Mouse (Mus musculus) testis, adult 2 months (tissue): Measurements from ENCODE around the gene Gm11011.

Source experiments
- CTCF ChIP-seq: fragments of 200-500 bp; IDR thresholded peaks from 2 replicates; pipeline ENCODE4 v1.5.1; 2012; ENCODE audit warnings: low read depth, mild to moderate bottlenecking, inconsistent platforms, low read length, moderate library complexity; ENCODE audit not compliant: control insufficient read depth, insufficient read depth, insufficient replicate concordance
- POLR2A ChIP-seq: fragments of 200-500 bp; IDR thresholded peaks from 2 replicates; pipeline ENCODE4 v1.6.1; 2012; ENCODE audit warnings: low read depth, mild to moderate bottlenecking, inconsistent platforms, low read length, moderate library complexity; ENCODE audit not compliant: control insufficient read depth

DNA sequence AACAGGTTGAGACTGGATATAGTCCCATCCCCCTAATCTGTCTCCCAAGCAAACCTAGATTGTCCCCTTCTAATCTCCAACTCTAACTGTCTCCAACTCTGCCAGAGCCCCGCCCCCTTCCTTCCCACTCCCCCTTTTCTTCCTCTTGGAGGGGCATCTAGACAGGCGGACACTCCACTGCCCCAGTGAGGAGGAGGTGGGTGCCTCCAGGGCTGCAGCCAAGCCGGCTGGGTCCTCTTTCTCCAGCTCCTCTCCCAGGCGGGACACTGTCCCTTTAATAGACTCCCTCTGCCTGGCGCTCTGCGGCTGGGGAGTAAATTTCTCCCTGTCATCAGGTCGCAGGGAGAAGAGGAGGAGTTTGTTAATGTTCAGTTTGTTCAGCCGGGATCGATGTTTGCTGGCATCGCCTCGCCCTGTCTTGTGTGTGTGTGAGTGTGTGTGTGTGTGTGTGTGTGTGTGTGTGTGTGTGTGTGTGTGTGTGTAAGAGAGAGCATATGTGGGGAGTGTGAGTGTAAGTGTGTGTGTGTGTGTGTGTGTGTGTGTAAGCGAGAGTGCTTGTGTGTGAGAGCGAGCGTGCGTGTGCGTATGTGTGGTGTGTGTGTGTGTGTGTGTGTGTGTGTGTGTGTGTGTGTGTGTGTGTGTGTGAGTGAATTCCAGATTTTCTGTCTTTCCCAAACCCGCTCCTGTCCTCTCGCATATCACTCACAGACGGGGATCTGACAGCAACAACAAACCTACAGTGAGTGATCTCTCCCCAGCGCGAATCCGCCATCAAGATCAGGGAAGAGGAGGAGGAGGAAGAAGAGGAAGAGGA lies 45.0 kb upstream of the Gm11011 start, which contains the start of gene Tshz2:
- no peak for TF ChIP-seq CTCF
- peak; percentile 12; the same call in 1 of the 2 replicates for TF ChIP-seq POLR2A
